Mouse (Mus musculus): ENCODE measurements around the gene Foxn3.

Gene Foxn3

GRCm38 (mm10) chr12:99464291-99464690 is 99.1 kb downstream of the Foxn3 start:
- no peak for DNase-seq (ENCODE audit: low read depth, low spot score)

- DNase-seq (ENCODE audit: low read depth, low spot score): no peak
These were observed 100.5 kb downstream of the Foxn3 start for GRCm38 (mm10) chr12:99462846-99463245.

- no peak for DNase-seq (ENCODE audit: low read depth, low spot score)
These were observed 101.1 kb downstream of the Foxn3 start for GRCm38 (mm10) chr12:99462302-99462701.

GRCm38 (mm10) chr12:99457521-99458205 is 105.7 kb downstream of the Foxn3 start:
- no peak for DNase-seq (ENCODE audit: low read depth, low spot score)

GRCm38 (mm10) chr12:99455580-99455979 is 107.8 kb downstream of the Foxn3 start:
- no peak for DNase-seq (ENCODE audit: low read depth, low spot score)

- DNase-seq (ENCODE audit: low read depth, low spot score): no peak
These were observed 109.0 kb downstream of the Foxn3 start for GRCm38 (mm10) chr12:99454394-99454793.

- DNase-seq (ENCODE audit: low read depth, low spot score): no peak
These were observed 109.6 kb downstream of the Foxn3 start for GRCm38 (mm10) chr12:99453797-99454196.

- DNase-seq (ENCODE audit: low read depth, low spot score): no peak
These were observed 113.3 kb downstream of the Foxn3 start for GRCm38 (mm10) chr12:99450076-99450475.

- DNase-seq (ENCODE audit: low read depth, low spot score): no peak
These were observed 115.6 kb downstream of the Foxn3 start for GRCm38 (mm10) chr12:99447791-99448190.

GRCm38 (mm10) chr12:99445018-99445674 is 118.2 kb downstream of the Foxn3 start:
- DNase-seq (ENCODE audit: low read depth, low spot score): no peak

GRCm38 (mm10) chr12:99442819-99443218 is 120.6 kb downstream of the Foxn3 start:
- DNase-seq (ENCODE audit: low read depth, low spot score): no peak

GRCm38 (mm10) chr12:99440953-99441352 is 122.4 kb downstream of the Foxn3 start:
- no peak for DNase-seq (ENCODE audit: low read depth, low spot score)

GRCm38 (mm10) chr12:99440022-99440421 is 123.4 kb downstream of the Foxn3 start:
- DNase-seq (ENCODE audit: low read depth, low spot score): no peak

- no peak for DNase-seq (ENCODE audit: low read depth, low spot score)
These were observed 128.2 kb downstream of the Foxn3 start for GRCm38 (mm10) chr12:99435189-99435588.

GRCm38 (mm10) chr12:99433402-99433801 is 130.0 kb downstream of the Foxn3 start:
- DNase-seq (ENCODE audit: low read depth, low spot score): no peak

GRCm38 (mm10) chr12:99431541-99431940 is 131.8 kb downstream of the Foxn3 start:
- DNase-seq (ENCODE audit: low read depth, low spot score): no peak

- DNase-seq (ENCODE audit: low read depth, low spot score): no peak
These were observed 132.4 kb downstream of the Foxn3 start for GRCm38 (mm10) chr12:99430992-99431391.

GRCm38 (mm10) chr12:99429101-99429500 is 134.3 kb downstream of the Foxn3 start:
- no peak for DNase-seq (ENCODE audit: low read depth, low spot score)

GRCm38 (mm10) chr12:99426207-99426916 is 137.0 kb downstream of the Foxn3 start:
- DNase-seq (ENCODE audit: low read depth, low spot score): no peak

GRCm38 (mm10) chr12:99419396-99419760 is 144.0 kb downstream of the Foxn3 start:
- DNase-seq (ENCODE audit: low read depth, low spot score): no peak

GRCm38 (mm10) chr12:99418476-99419395 is 144.6 kb downstream of the Foxn3 start:
- no peak for DNase-seq (ENCODE audit: low read depth, low spot score)

- DNase-seq (ENCODE audit: low read depth, low spot score): no peak
These were observed 145.5 kb downstream of the Foxn3 start for GRCm38 (mm10) chr12:99417885-99418284.

Data from WW6 (cell line).